Mouse (Mus musculus) thymus, postnatal 36 days (tissue): ENCODE measurements around the gene Naa38.

Experiments used
- DNase-seq, 2 experiments: peaks; one replicate each; pipeline ENCODE4 v3.0.0; 2022; ENCODE audit warnings: mixed read lengths in 2 of 2

The Naa38 gene

GRCm38 (mm10) chr11:69401210-69401637 lies 5.9 kb downstream of the Naa38 start:
- peak; percentile 84 to 91 for DNase-seq

GRCm38 (mm10) chr11:69401987-69402386 lies 6.7 kb downstream of the Naa38 start:
- DNase-seq = peak in 1 of 2 experiments; percentile 29

- DNase-seq = peak in 1 of 2 experiments; percentile 43
These were observed 8.7 kb downstream of the Naa38 start for GRCm38 (mm10) chr11:69403691-69404594.

- DNase-seq = peak in 1 of 2 experiments; percentile 25
These were observed 9.5 kb downstream of the Naa38 start for GRCm38 (mm10) chr11:69404595-69405396.

GRCm38 (mm10) chr11:69405397-69406200 lies 10.3 kb downstream of the Naa38 start:
- DNase-seq = peak in 1 of 2 experiments; percentile 33

GRCm38 (mm10) chr11:69406282-69406681 lies 11.0 kb downstream of the Naa38 start:
- peak in 1 of 2 experiments; percentile 27 for DNase-seq

GRCm38 (mm10) chr11:69406867-69407723 lies 11.8 kb downstream of the Naa38 start:
- no peak for DNase-seq

- DNase-seq = no peak
These were observed 12.4 kb downstream of the Naa38 start for GRCm38 (mm10) chr11:69407724-69408004.

GRCm38 (mm10) chr11:69408541-69409377 lies 13.5 kb downstream of the Naa38 start:
- DNase-seq = peak; percentile 74 to 77

- peak; percentile 93 to 94 for DNase-seq
These were observed 14.2 kb downstream of the Naa38 start for GRCm38 (mm10) chr11:69409378-69410044.

- DNase-seq = no peak
These were observed 14.7 kb downstream of the Naa38 start for GRCm38 (mm10) chr11:69410045-69410309.

- DNase-seq = peak; percentile 75 to 82
These were observed 15.2 kb downstream of the Naa38 start for GRCm38 (mm10) chr11:69410310-69411072.

GRCm38 (mm10) chr11:69411073-69411535 lies 15.8 kb downstream of the Naa38 start:
- peak; percentile 91 to 92 for DNase-seq

- DNase-seq = peak; percentile 62 to 72
These were observed 16.4 kb downstream of the Naa38 start for GRCm38 (mm10) chr11:69411538-69412203.

GRCm38 (mm10) chr11:69412548-69412947 lies 17.3 kb downstream of the Naa38 start:
- DNase-seq = no peak

GRCm38 (mm10) chr11:69413221-69414181 lies 18.2 kb downstream of the Naa38 start, which contains the start of gene Kdm6b:
Gene Kdm6b (minus strand): TSS chr11:69413675.
- DNase-seq = peak; percentile 61 to 71
